Mouse (Mus musculus): ENCODE results near the gene Tcf23. TPM values are rescaled to one million over a fixed set of nuclear protein-coding genes. Genes with fewer than 3 reads are reported as not detected.
A peak's percentile ranks its signal among the peaks of the same experiment; 100 is the strongest.

Tcf23 gene
- polyA plus RNA-seq, 1 experiment from 2014 or later: not detected

GRCm38 (mm10) chr5:30951706-30952105, 16.8 kb upstream of the Tcf23 start:
- WGBS: 73% methylated on average over 6 of the region's 6 CpGs

GRCm38 (mm10) chr5:30952551-30952950, 15.9 kb upstream of the Tcf23 start:
- no peak overlapping the region for H3K9ac ChIP-seq (replicated peaks)
- peaks cover 36% of the 10 kb centered on the region for H3K36me3 ChIP-seq
- H3K27ac ChIP-seq (replicated peaks): no peak overlapping the region
- no peak overlapping the region for H3K4me2 ChIP-seq (replicated peaks)
- WGBS: 89% methylated on average over 5 of the region's 5 CpGs
- H3K4me3 ChIP-seq: no peak overlapping the region
- H3K27me3 ChIP-seq: no peaks in the 10 kb centered on the region
- ATAC-seq (replicated peaks): no peak
- H3K9me3 ChIP-seq: no peaks in the 10 kb centered on the region
- peaks cover 19% of the 10 kb centered on the region for H3K4me1 ChIP-seq

More at GRCm38 (mm10) chr5:30951706-30952105, 16.8 kb upstream of the Tcf23 start:
- no peak for ATAC-seq (replicated peaks)
- H3K27ac ChIP-seq (replicated peaks): no peak overlapping the region
- peaks cover 16% of the 10 kb centered on the region for H3K4me1 ChIP-seq
- H3K4me3 ChIP-seq: no peak overlapping the region
- no peak overlapping the region for H3K4me2 ChIP-seq (replicated peaks)
- no peaks in the 10 kb centered on the region for H3K9me3 ChIP-seq
- peaks cover 33% of the 10 kb centered on the region for H3K36me3 ChIP-seq
- no peaks in the 10 kb centered on the region for H3K27me3 ChIP-seq
- H3K9ac ChIP-seq (replicated peaks): no peak overlapping the region

- no peak for ATAC-seq (replicated peaks)
- Histone ChIP-seq H3K9ac (replicated peaks) (no peak overlapping the region), H3K4me3 (no peak overlapping the region), H3K9me3 (no peaks in the 10 kb centered on the region), H3K4me1 (peaks cover 32% of the 10 kb centered on the region), H3K36me3 (peaks cover 43% of the 10 kb centered on the region), H3K27ac (replicated peaks) (no peak overlapping the region), H3K27me3 (no peaks in the 10 kb centered on the region), H3K4me2 (replicated peaks) (no peak overlapping the region)
- 96% methylated on average over 6 of the region's 6 CpGs for WGBS
These were observed 14.4 kb upstream of the Tcf23 start for GRCm38 (mm10) chr5:30954065-30954464.

GRCm38 (mm10) chr5:30954556-30954955, 13.9 kb upstream of the Tcf23 start:
- Histone ChIP-seq H3K27me3 (no peaks in the 10 kb centered on the region), H3K9me3 (no peaks in the 10 kb centered on the region), H3K9ac (replicated peaks) (no peak overlapping the region), H3K27ac (replicated peaks) (no peak overlapping the region), H3K4me3 (no peak overlapping the region), H3K36me3 (peaks cover 43% of the 10 kb centered on the region), H3K4me2 (replicated peaks) (no peak overlapping the region), H3K4me1 (peaks cover 32% of the 10 kb centered on the region)
- 97% methylated on average over 9 of the region's 9 CpGs for WGBS
- no peak for ATAC-seq (replicated peaks)

- no peak for ATAC-seq (replicated peaks)
- 94% methylated on average over 6 of the region's 6 CpGs for WGBS
These were observed 12.7 kb upstream of the Tcf23 start for GRCm38 (mm10) chr5:30955751-30956150.

GRCm38 (mm10) chr5:30957891-30958290, 10.6 kb upstream of the Tcf23 start:
- H3K27me3 ChIP-seq: no peaks in the 10 kb centered on the region
- no peak overlapping the region for H3K4me2 ChIP-seq (replicated peaks)
- H3K9me3 ChIP-seq: no peaks in the 10 kb centered on the region
- H3K9ac ChIP-seq (replicated peaks): no peak overlapping the region
- peaks cover 29% of the 10 kb centered on the region for H3K4me1 ChIP-seq
- H3K4me3 ChIP-seq: no peak overlapping the region
- H3K36me3 ChIP-seq: peaks cover 40% of the 10 kb centered on the region
- ATAC-seq (replicated peaks): no peak
- WGBS: 92% methylated on average over 6 of the region's 6 CpGs
- H3K27ac ChIP-seq (replicated peaks): no peak overlapping the region

More at GRCm38 (mm10) chr5:30955751-30956150, 12.7 kb upstream of the Tcf23 start:
- Histone ChIP-seq H3K36me3 (peaks cover 43% of the 10 kb centered on the region), H3K27ac (replicated peaks) (no peak overlapping the region), H3K9me3 (no peaks in the 10 kb centered on the region), H3K9ac (replicated peaks) (no peak overlapping the region), H3K27me3 (no peaks in the 10 kb centered on the region), H3K4me3 (no peak overlapping the region), H3K4me1 (peaks cover 27% of the 10 kb centered on the region), H3K4me2 (replicated peaks) (no peak overlapping the region)

GRCm38 (mm10) chr5:30959198-30959854, 9.1 kb upstream of the Tcf23 start:
- H3K4me1 ChIP-seq: peaks cover 29% of the 10 kb centered on the region
- H3K9ac ChIP-seq (replicated peaks): peak overlapping the region; percentile 86
- 37% methylated on average over 19 of the region's 19 CpGs for WGBS
- peak overlapping the region; percentile 91 for H3K4me2 ChIP-seq (replicated peaks)
- H3K27me3 ChIP-seq: no peaks in the 10 kb centered on the region
- peak overlapping the region; percentile 66 for H3K4me3 ChIP-seq
- H3K27ac ChIP-seq (replicated peaks): peak overlapping the region; percentile 88
- H3K9me3 ChIP-seq: no peaks in the 10 kb centered on the region
- peaks cover 27% of the 10 kb centered on the region for H3K36me3 ChIP-seq
- no peak for ATAC-seq (replicated peaks)

- H3K4me1 ChIP-seq: peaks cover 29% of the 10 kb centered on the region
- H3K9ac ChIP-seq (replicated peaks): peak within 1 kb of the TSS; percentile 86
- H3K27ac ChIP-seq (replicated peaks): peak within 1 kb of the TSS; percentile 88
- H3K4me3 ChIP-seq: peak within 1 kb of the TSS; percentile 66
- under 1% methylated on average over 56 of the region's 56 CpGs for WGBS
- H3K27me3 ChIP-seq: no peaks in the 10 kb centered on the region
- H3K9me3 ChIP-seq: no peaks in the 10 kb centered on the region
- H3K36me3 ChIP-seq: peaks cover 21% of the 10 kb centered on the region
- peak; percentile 98 for ATAC-seq (replicated peaks)
- H3K4me2 ChIP-seq (replicated peaks): peak within 1 kb of the TSS; percentile 91
These were observed 8.4 kb upstream of the Tcf23 start, which contains the start of gene Preb for GRCm38 (mm10) chr5:30959966-30960501. Preb (minus strand) TSS chr5:30960361.

GRCm38 (mm10) chr5:30960814-30961213, 7.6 kb upstream of the Tcf23 start:
- peak overlapping the region; percentile 88; the same call in 1 of the 2 replicates for H3K27ac ChIP-seq (replicated peaks)
- H3K9ac ChIP-seq (replicated peaks): no peak overlapping the region
- no peaks in the 10 kb centered on the region for H3K9me3 ChIP-seq
- WGBS: 89% methylated on average over 2 of the region's 2 CpGs
- no peak for ATAC-seq (replicated peaks)
- no peaks in the 10 kb centered on the region for H3K27me3 ChIP-seq
- peak overlapping the region; percentile 66 for H3K4me3 ChIP-seq
- peaks cover 13% of the 10 kb centered on the region for H3K36me3 ChIP-seq
- H3K4me2 ChIP-seq (replicated peaks): peak overlapping the region; percentile 91
- H3K4me1 ChIP-seq: peaks cover 29% of the 10 kb centered on the region

- 89% methylated on average over 10 of the region's 10 CpGs for WGBS
- no peak for ATAC-seq (replicated peaks)
- H3K27ac ChIP-seq (replicated peaks): no peak overlapping the region
- H3K9me3 ChIP-seq: no peaks in the 10 kb centered on the region
- no peak overlapping the region for H3K4me2 ChIP-seq (replicated peaks)
- H3K36me3 ChIP-seq: peaks cover 10% of the 10 kb centered on the region; the same call in 1 of the 2 replicates
- H3K9ac ChIP-seq (replicated peaks): no peak overlapping the region
- no peak overlapping the region for H3K4me3 ChIP-seq
- no peaks in the 10 kb centered on the region for H3K27me3 ChIP-seq
- H3K4me1 ChIP-seq: peaks cover 29% of the 10 kb centered on the region
These were observed 6.6 kb upstream of the Tcf23 start for GRCm38 (mm10) chr5:30961545-30962505.

- H3K9ac ChIP-seq (replicated peaks): no peak overlapping the region
- no peaks in the 10 kb centered on the region for H3K36me3 ChIP-seq
- peaks cover 12% of the 10 kb centered on the region for H3K4me1 ChIP-seq
- no peaks in the 10 kb centered on the region for H3K9me3 ChIP-seq
- no peak for ATAC-seq (replicated peaks)
- H3K27ac ChIP-seq (replicated peaks): no peak overlapping the region
- WGBS: 73% methylated on average over 3 of the region's 3 CpGs
- H3K4me2 ChIP-seq (replicated peaks): no peak overlapping the region
- no peak overlapping the region for H3K4me3 ChIP-seq
- H3K27me3 ChIP-seq: no peaks in the 10 kb centered on the region
These were observed 4.5 kb upstream of the Tcf23 start for GRCm38 (mm10) chr5:30963916-30964315.

GRCm38 (mm10) chr5:30966189-30966588, 2.3 kb upstream of the Tcf23 start:
- no peaks in the 10 kb centered on the region for H3K27me3 ChIP-seq
- no peak for ATAC-seq (replicated peaks)
- no peaks in the 10 kb centered on the region for H3K4me1 ChIP-seq
- 93% methylated on average over 4 of the region's 4 CpGs for WGBS
- H3K27ac ChIP-seq (replicated peaks): no peak overlapping the region
- H3K9ac ChIP-seq (replicated peaks): no peak overlapping the region
- H3K4me2 ChIP-seq (replicated peaks): no peak overlapping the region
- H3K4me3 ChIP-seq: no peak overlapping the region
- no peaks in the 10 kb centered on the region for H3K36me3 ChIP-seq
- H3K9me3 ChIP-seq: no peaks in the 10 kb centered on the region
